Mouse (Mus musculus): ENCODE measurements at regions not wholly inside any gene's neighbourhood (a gene's known extent, or its start where the extent isn't known, plus 50 kb on each side); places are given as distances from the start of the nearest gene placed in this dataset.

GRCm38 (mm10) chr2:172817058-172817745 lies 122.9 kb downstream of the Bmp7 start:
- DNase-seq: no peak
- intact Hi-C loops (cut with DNase I): no loop called here
